Mouse (Mus musculus): ENCODE data around the gene Rin3. TPM values are rescaled to one million over a fixed set of nuclear protein-coding genes. Genes with fewer than 3 reads are reported as not detected.

The Rin3 gene
- total and polyA plus RNA-seq, 3 experiments, result 17.5 to 38.9 TPM; not detected in 1

DNA sequence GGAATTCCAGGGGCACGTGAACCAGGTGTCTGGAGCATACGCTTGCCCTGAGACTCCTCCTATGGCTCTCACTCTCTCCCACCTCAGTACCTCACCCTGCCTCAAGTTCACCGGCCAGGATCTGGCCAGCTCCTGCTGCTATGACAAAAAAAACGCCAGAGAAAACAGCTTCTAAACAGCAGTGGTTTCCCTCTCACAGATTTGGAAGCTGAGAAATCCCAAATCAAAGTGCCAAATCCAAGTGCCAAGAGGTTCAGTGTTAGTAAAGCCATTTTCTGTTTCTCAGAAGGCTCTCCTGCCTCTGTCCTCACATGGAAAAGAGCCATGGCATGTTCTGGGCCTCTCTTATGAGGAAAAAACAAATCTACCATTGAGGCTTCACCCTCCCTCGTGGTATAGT, 11.8 kb downstream of the Rin3 start:
- TF ChIP-seq POLR2AphosphoS5 (IDR thresholded peaks at IDR 0.05; ENCODE audit: borderline replicate concordance, low read depth, low read length), result no peak
- TF ChIP-seq RCOR1 (IDR thresholded peaks at IDR 0.05; ENCODE audit: low read depth, low read length), result no peak
- TF ChIP-seq USF1 (IDR thresholded peaks at IDR 0.05; ENCODE audit: low read depth, low read length), result no peak
- no peak for TF ChIP-seq HCFC1 (IDR thresholded peaks at IDR 0.05; ENCODE audit: low read depth, low read length)
- TF ChIP-seq NRF1 (IDR thresholded peaks at IDR 0.05; ENCODE audit: insufficient read depth, low read depth, low read length, poor library complexity, severe bottlenecking), result no peak
- no peak for TF ChIP-seq TAL1 (IDR thresholded peaks at IDR 0.05; ENCODE audit: low read length)
- TF ChIP-seq ETS1 (IDR thresholded peaks at IDR 0.05; ENCODE audit: low read depth, low read length), result no peak
- TF ChIP-seq CHD1 (IDR thresholded peaks at IDR 0.05; ENCODE audit: low read depth, low read length), result no peak
- no peak for TF ChIP-seq NELFE (IDR thresholded peaks at IDR 0.05; ENCODE audit: low read depth, low read length)
- TF ChIP-seq TBP (IDR thresholded peaks at IDR 0.05; ENCODE audit: low read depth, low read length), result no peak
- TF ChIP-seq MYB (IDR thresholded peaks at IDR 0.05; ENCODE audit: low read depth, low read length), result no peak
- no peak for TF ChIP-seq JUND (IDR thresholded peaks at IDR 0.05; ENCODE audit: low read depth, low read length)
- TF ChIP-seq GABPA (IDR thresholded peaks at IDR 0.05; ENCODE audit: low read depth, low read length), result no peak
- no peaks in the 10 kb centered on the region for H3K36me3 ChIP-seq (ENCODE audit: control insufficient read depth in 1 of 2, insufficient read depth in 2 of 2, low read length in 2 of 2)
- no peaks in the 10 kb centered on the region for H3K9me3 ChIP-seq (replicated peaks; ENCODE audit: insufficient read depth, low read length)
- H3K27me3 ChIP-seq (ENCODE audit: control insufficient read depth in 1 of 2, insufficient read depth in 2 of 2, low read length in 2 of 2), result 0 out of 4 replicates have a peak, but pooled peaks cover 0 to 2% of the 10 kb centered on the region in 2 experiments
- H3K4me1 ChIP-seq (ENCODE audit: control insufficient read depth in 1 of 2, insufficient read depth in 2 of 2, low read length in 2 of 2), result peaks cover 0 to 2% of the 10 kb centered on the region in 2 experiments; a peak in 1 of 4 replicates
- H3K79me2 ChIP-seq (ENCODE audit: control insufficient read depth, insufficient read depth, low read length, poor library complexity), result no peaks in the 10 kb centered on the region
- DNase-seq (ENCODE audit: low read depth, low spot score), result no peak
- no peak overlapping the region for H3K9ac ChIP-seq (ENCODE audit: control insufficient read depth, low read depth, low read length, poor library complexity, severe bottlenecking)
- H3K27ac ChIP-seq (ENCODE audit: control insufficient read depth, low read depth, low read length), result no peak overlapping the region
- no peak overlapping the region for H3K4me3 ChIP-seq (ENCODE audit: control insufficient read depth in 1 of 2, insufficient read depth in 1 of 2, low read depth in 2 of 2, low read length in 2 of 2)

- 0 out of 4 replicates have a peak, but pooled peaks cover 0 to 2% of the 10 kb centered on the region in 2 experiments for H3K27me3 ChIP-seq (ENCODE audit: control insufficient read depth in 1 of 2, insufficient read depth in 2 of 2, low read length in 2 of 2)
- H3K79me2 ChIP-seq (ENCODE audit: control insufficient read depth, insufficient read depth, low read length, poor library complexity), result no peaks in the 10 kb centered on the region
- no peaks in the 10 kb centered on the region for H3K36me3 ChIP-seq (ENCODE audit: control insufficient read depth in 1 of 2, insufficient read depth in 2 of 2, low read length in 2 of 2)
- H3K27ac ChIP-seq (ENCODE audit: control insufficient read depth, low read depth, low read length), result no peak overlapping the region
- H3K9ac ChIP-seq (ENCODE audit: control insufficient read depth, low read depth, low read length, poor library complexity, severe bottlenecking), result no peak overlapping the region
- TF ChIP-seq USF2 (IDR thresholded peaks at IDR 0.05; ENCODE audit: borderline replicate concordance in 1 of 2, insufficient read depth in 1 of 2, low read depth in 1 of 2, low read length in 2 of 2), result no peak
- TF ChIP-seq MAZ (IDR thresholded peaks at IDR 0.05; ENCODE audit: low read depth, low read length), result no peak
- no peak for TF ChIP-seq CHD1 (IDR thresholded peaks at IDR 0.05; ENCODE audit: low read depth, low read length)
- TF ChIP-seq ZNF384 (IDR thresholded peaks at IDR 0.05; ENCODE audit: low read depth, low read length), result no peak
- no peak for TF ChIP-seq MEF2A (IDR thresholded peaks at IDR 0.05; ENCODE audit: extremely low read depth, insufficient replicate concordance, low read depth, low read length, poor library complexity, severe bottlenecking)
- no peak for TF ChIP-seq RCOR1 (IDR thresholded peaks at IDR 0.05; ENCODE audit: low read depth, low read length)
- no peak for TF ChIP-seq RAD21 (IDR thresholded peaks at IDR 0.05; ENCODE audit: low read depth, low read length)
- no peak for TF ChIP-seq KAT2A (conservative IDR thresholded peaks at IDR 0.05; ENCODE audit: low read depth, low read length)
- no peak for TF ChIP-seq ETS1 (IDR thresholded peaks at IDR 0.05; ENCODE audit: low read depth, low read length)
- no peak for TF ChIP-seq CHD2 (IDR thresholded peaks at IDR 0.05; ENCODE audit: low read length)
- no peak for TF ChIP-seq POLR2A (IDR thresholded peaks at IDR 0.05; ENCODE audit: control insufficient read depth in 1 of 2, insufficient read depth in 1 of 2, low read depth in 1 of 2, low read length in 2 of 2, poor library complexity in 1 of 2)
- TF ChIP-seq NRF1 (IDR thresholded peaks at IDR 0.05; ENCODE audit: insufficient read depth, low read depth, low read length, poor library complexity, severe bottlenecking), result no peak
- TF ChIP-seq POLR2AphosphoS5 (IDR thresholded peaks at IDR 0.05; ENCODE audit: borderline replicate concordance, low read depth, low read length), result no peak
- TF ChIP-seq TCF12 (IDR thresholded peaks at IDR 0.05; ENCODE audit: low read depth, low read length), result no peak
- no peak for TF ChIP-seq MAX (IDR thresholded peaks at IDR 0.05; ENCODE audit: low read length)
- TF ChIP-seq CTCF (IDR thresholded peaks at IDR 0.05 in 2 of 3, conservative IDR thresholded peaks at IDR 0.05 in 1 of 3; ENCODE audit: control insufficient read depth in 1 of 3, insufficient read depth in 1 of 3, low read depth in 2 of 3, low read length in 3 of 3, poor library complexity in 1 of 3, severe bottlenecking in 1 of 3), result no peak
- no peak for TF ChIP-seq JUND (IDR thresholded peaks at IDR 0.05; ENCODE audit: low read depth, low read length)
- no peaks in the 10 kb centered on the region for H3K9me3 ChIP-seq (replicated peaks; ENCODE audit: insufficient read depth, low read length)
- no peak overlapping the region for H3K4me3 ChIP-seq (ENCODE audit: control insufficient read depth in 1 of 2, insufficient read depth in 1 of 2, low read depth in 2 of 2, low read length in 2 of 2)
- no peak for DNase-seq (ENCODE audit: low read depth, low spot score)
- H3K4me1 ChIP-seq (ENCODE audit: control insufficient read depth in 1 of 2, insufficient read depth in 2 of 2, low read length in 2 of 2), result peaks cover 0 to 2% of the 10 kb centered on the region in 2 experiments; a peak in 1 of 4 replicates
Observed at GRCm38 (mm10) chr12:102295230-102295629, 12.4 kb downstream of the Rin3 start.

All from MEL (cell line).